ENCODE assay signal across 8 mouse cellular contexts in the genomic region with DNA sequence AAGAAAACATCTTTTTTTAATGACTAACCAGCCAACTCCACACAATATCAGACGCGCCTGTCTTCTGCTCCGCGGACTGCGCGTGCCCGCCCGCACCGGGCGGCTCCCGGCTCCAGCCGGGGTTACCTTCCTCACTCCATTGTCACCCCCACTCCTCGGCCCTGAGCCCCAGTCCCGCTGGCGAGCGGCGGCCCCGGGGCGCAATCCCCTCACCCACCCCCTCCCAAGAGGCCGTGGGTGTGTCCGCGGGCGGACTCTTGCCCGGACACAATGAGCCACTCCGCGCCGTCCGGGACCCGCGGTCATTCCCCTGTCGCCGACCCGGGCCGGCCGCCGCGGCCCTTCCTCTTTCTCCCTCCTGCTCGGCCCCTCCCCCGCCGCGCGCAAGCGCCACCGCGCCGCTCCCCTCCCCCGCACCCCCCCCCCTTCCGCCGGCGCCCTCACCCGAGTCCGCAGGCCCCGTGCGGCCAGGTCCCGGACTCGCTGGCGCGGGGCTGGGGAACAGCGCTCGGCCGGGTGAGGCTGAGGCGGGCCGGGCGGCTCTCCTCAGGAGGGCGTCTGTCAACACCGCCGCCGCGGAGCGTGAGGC. TPM values are rescaled to one million over a fixed set of nuclear protein-coding genes. Genes with fewer than 3 reads are reported as not detected.
DNase-seq lines count a peak whose midpoint lies in the region; ATAC-seq and TF ChIP-seq lines count a peak whose summit lies in the region.

No protein-coding gene starts in this region.

- peaks cover 23% of the 10 kb centered on the region for H3K36me3 ChIP-seq in liver, embryonic 12.5 days
- H3K36me3 ChIP-seq in midbrain, postnatal 0 days (ENCODE audit: insufficient read depth, low read length): no peaks in the 10 kb centered on the region
- no peaks in the 10 kb centered on the region for H3K36me3 ChIP-seq in stomach, embryonic 15.5 days

- H3K4me2 ChIP-seq in liver, embryonic 12.5 days: peak overlapping the region; percentile 74
- H3K4me2 ChIP-seq in midbrain, postnatal 0 days (ENCODE audit: low read depth, low read length, poor library complexity, severe bottlenecking): peak overlapping the region; percentile 53
- H3K4me2 ChIP-seq in stomach, embryonic 15.5 days: peak overlapping the region; percentile 52

- peak overlapping the region; percentile 99 for H3K9ac ChIP-seq in liver, embryonic 12.5 days
- H3K9ac ChIP-seq in midbrain, postnatal 0 days (replicated peaks; ENCODE audit: low read length, poor library complexity, severe bottlenecking): peak overlapping the region; percentile 93
- H3K9ac ChIP-seq in stomach, embryonic 15.5 days: peak overlapping the region; percentile 99

- H3K27me3 ChIP-seq in liver, embryonic 12.5 days (replicated peaks): no peaks in the 10 kb centered on the region; the same call in 1 of the 2 replicates
- H3K27me3 ChIP-seq in midbrain, postnatal 0 days (ENCODE audit: insufficient read depth, low read length): no peaks in the 10 kb centered on the region
- H3K27me3 ChIP-seq in stomach, embryonic 15.5 days (replicated peaks): no peaks in the 10 kb centered on the region

- TF ChIP-seq CTCF in midbrain, postnatal 0 days (IDR thresholded peaks at IDR 0.05): no peak

- peak overlapping the region; percentile 98 for H3K27ac ChIP-seq in liver, embryonic 12.5 days
- peak overlapping the region; percentile 98 for H3K27ac ChIP-seq in midbrain, postnatal 0 days (ENCODE audit: low read depth, low read length)
- peak overlapping the region; percentile 99 for H3K27ac ChIP-seq in stomach, embryonic 15.5 days

- peaks cover 35% of the 10 kb centered on the region for H3K4me1 ChIP-seq in liver, embryonic 12.5 days
- peaks cover 4% of the 10 kb centered on the region; the same call in 1 of the 2 replicates for H3K4me1 ChIP-seq in midbrain, postnatal 0 days (ENCODE audit: insufficient read depth, low read length)
- peaks cover 6% of the 10 kb centered on the region; the same call in 1 of the 2 replicates for H3K4me1 ChIP-seq in stomach, embryonic 15.5 days

- peak overlapping the region; percentile 100 for H3K4me3 ChIP-seq in liver, embryonic 12.5 days
- peak overlapping the region; percentile 90 for H3K4me3 ChIP-seq in midbrain, postnatal 0 days (ENCODE audit: low read depth, low read length)
- H3K4me3 ChIP-seq in stomach, embryonic 15.5 days (replicated peaks): peak overlapping the region; percentile 99

- whole genome bisulfite sequencing in liver, embryonic 12.5 days (ENCODE audit: insufficient replicate concordance): 1% methylated on average over 49 of the region's 70 CpGs
- WGBS in midbrain, postnatal 0 days: under 1% methylated on average over 49 of the region's 70 CpGs
- WGBS in stomach, embryonic 15.5 days: 1% methylated on average over 61 of the region's 70 CpGs

- DNase-seq in right cerebral cortex, adult 2 months (ENCODE audit: low spot score in 2 of 2): peak; percentile 36 to 48
- no peak for DNase-seq in right cerebral cortex, adult 18-20 months
- peak; percentile 36 to 61 for DNase-seq in cerebellum, postnatal 4 days (ENCODE audit: low spot score in 2 of 2)
- peak; percentile 35 to 36 for DNase-seq in frontal cortex, postnatal 14 days (ENCODE audit: low spot score in 2 of 2)
- DNase-seq in induced T-regulatory cell, adult 2 months (ENCODE audit: low read depth): peak; percentile 71
- DNase-seq in midbrain, postnatal 0 days (ENCODE audit: low spot score): peak; percentile 42

- peak; percentile 84 for ATAC-seq in liver, embryonic 12.5 days
- ATAC-seq in midbrain, postnatal 0 days (ENCODE audit: low FRiP score): peak; percentile 86
- peak; percentile 84 for ATAC-seq in stomach, embryonic 15.5 days (ENCODE audit: insufficient read depth, low FRiP score, low read depth)

- H3K9me3 ChIP-seq in liver, embryonic 12.5 days (replicated peaks): no peaks in the 10 kb centered on the region
- no peaks in the 10 kb centered on the region for H3K9me3 ChIP-seq in midbrain, postnatal 0 days (ENCODE audit: low read length)
- H3K9me3 ChIP-seq in stomach, embryonic 15.5 days: no peaks in the 10 kb centered on the region

RNA-seq across cellular contexts. Expression of a gene that starts 0.4 kb away (rescaled TPM):
- polyA plus RNA-seq in liver, embryonic 12.5 days (2016; fragmentation: Nextera tagmentation; extraction: Ambion mirVana): 13.8 and 15.0 TPM in 2 replicates
- 38.3 and 39.6 TPM in 2 replicates for total RNA-seq in midbrain, postnatal 0 days (2014; rRNA removed)
- polyA plus RNA-seq in midbrain, postnatal 0 days (2015; fragmentation: Nextera tagmentation; extraction: Ambion mirVana): 16.7 and 17.1 TPM in 2 replicates
- polyA plus RNA-seq in stomach, embryonic 15.5 days (2015; fragmentation: Nextera tagmentation; extraction: Ambion mirVana): 24.3 and 27.5 TPM in 2 replicates

RNA-seq across cellular contexts. Expression of a gene that starts 39.4 kb away (rescaled TPM):
- 30.7 and 32.3 TPM in 2 replicates for polyA plus RNA-seq in liver, embryonic 12.5 days (2016; fragmentation: Nextera tagmentation; extraction: Ambion mirVana)
- 26.3 and 34.5 TPM in 2 replicates for total RNA-seq in midbrain, postnatal 0 days (2014; rRNA removed)
- 36.9 and 47.6 TPM in 2 replicates for polyA plus RNA-seq in midbrain, postnatal 0 days (2015; fragmentation: Nextera tagmentation; extraction: Ambion mirVana)
- polyA plus RNA-seq in stomach, embryonic 15.5 days (2015; fragmentation: Nextera tagmentation; extraction: Ambion mirVana): 48.7 and 50.3 TPM in 2 replicates
